Mouse (Mus musculus) embryo, embryonic 11 days (tissue): ENCODE measurements around the gene Psma3.

Experiments used
- DNase-seq: peaks from one replicate; pipeline ENCODE4 v3.0.0-alpha.2; 2015

Gene Psma3

DNA sequence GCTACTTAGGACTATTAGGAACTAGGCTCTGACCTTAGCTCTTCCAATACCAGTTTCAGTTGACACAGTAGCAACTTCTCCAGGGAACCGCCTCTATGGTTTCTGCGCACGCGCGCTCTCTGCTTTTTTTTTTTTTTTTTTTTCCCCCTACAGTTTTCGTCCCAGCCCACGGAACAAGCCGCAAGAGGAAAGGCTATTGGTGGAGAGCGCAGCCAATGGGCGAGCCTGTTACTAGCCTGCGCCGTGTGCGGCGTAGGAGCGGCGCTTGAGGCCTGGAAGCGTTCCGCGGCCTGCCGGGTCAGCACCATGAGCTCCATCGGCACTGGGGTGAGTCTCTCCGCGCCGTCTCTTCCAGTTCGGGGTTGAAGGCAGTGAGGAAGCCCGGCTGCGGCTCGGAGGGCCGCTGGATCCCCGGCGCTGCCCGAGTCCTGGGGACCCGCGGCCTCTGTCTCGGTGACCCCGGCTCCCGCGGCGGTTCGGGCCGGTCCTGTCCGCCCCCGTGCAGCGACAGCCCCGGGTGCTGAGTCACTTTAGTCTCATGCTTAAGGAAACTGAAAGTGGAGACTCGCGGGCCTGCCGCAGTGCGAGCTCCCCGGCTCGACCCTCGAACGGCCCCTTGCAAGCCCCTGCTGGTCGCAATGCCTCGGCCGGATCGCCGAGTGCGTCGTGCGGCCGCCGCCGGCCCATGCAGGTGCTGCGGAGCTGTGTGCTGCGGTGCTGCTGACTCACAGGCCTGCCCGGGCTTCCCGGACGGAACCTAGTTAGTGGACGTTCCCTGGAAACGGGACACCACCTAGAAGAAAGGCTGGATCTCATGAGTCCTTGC lies at the start of gene Psma3:
Gene Psma3 (plus strand): TSS at position 181 of the 826 bp plus-strand sequence.
- peak; percentile 95 for DNase-seq

DNA sequence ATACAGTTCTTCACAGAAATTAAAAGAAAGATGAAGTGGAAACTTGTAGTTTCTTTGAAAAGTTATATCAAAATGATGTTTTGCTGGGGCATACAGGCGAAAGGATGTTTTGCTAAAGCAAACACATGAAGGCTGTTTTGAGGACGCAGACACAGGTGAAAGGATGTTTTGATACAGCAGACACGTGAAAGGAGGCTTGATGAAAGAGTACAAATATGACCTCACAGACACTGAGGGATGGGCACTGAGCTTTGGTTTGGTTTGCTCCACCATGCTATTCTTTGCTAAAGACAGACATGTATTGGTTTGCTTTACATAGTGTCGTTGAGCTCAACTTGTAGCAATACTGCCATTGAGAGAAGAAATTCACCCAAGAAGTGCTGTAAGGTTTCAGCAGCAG lies 44.6 kb upstream of the Psma3 start:
- no peak for DNase-seq

DNA sequence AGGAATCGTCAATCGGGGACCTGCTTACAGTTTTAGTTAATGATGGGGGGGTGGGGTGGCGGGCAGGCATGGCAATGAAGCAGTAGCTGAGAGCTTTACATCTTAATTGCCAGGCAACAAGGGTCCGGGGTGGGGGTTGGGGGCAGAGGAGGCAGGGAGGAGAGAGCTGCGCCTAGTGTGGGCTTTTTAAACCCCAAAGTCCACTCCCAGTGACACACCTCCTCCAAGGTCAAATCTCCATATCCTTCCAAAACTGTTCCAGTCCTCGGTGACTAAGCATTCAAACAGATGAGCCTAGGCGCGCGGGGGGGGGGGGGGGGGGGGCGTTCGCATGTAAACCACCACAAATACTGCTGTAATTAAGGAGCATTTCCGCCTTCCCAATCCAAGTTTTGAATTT lies 37.3 kb upstream of the Psma3 start:
- no peak for DNase-seq

GRCm38 (mm10) chr12:70937571-70938384 lies 36.6 kb upstream of the Psma3 start, which contains the start of gene Actr10:
TSS of gene Actr10 (plus strand) at chr12:70937857.
- DNase-seq, result peak; percentile 95

- no peak for DNase-seq
Observed at GRCm38 (mm10) chr12:70940806-70941205, 33.6 kb upstream of the Psma3 start.

DNA sequence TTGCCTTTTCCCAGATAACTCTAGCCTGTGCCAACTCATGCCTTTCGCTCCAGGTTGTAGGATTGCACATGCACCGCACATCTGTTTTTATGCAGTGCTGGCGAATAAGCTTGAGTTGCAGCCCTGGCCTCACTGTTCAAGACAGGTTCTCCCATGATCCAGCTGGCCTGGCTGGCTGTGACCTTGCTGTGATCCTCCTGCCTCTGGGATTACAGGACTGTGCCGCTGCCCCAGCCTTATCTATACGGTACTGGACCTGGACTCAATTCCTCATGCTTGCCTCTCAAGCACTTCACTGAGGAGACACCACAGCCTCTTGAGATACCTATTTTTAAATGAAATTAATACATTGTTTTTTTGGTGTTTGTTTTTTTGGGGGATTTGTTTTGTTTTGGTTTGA lies 30.2 kb upstream of the Psma3 start:
- DNase-seq, result no peak

DNA sequence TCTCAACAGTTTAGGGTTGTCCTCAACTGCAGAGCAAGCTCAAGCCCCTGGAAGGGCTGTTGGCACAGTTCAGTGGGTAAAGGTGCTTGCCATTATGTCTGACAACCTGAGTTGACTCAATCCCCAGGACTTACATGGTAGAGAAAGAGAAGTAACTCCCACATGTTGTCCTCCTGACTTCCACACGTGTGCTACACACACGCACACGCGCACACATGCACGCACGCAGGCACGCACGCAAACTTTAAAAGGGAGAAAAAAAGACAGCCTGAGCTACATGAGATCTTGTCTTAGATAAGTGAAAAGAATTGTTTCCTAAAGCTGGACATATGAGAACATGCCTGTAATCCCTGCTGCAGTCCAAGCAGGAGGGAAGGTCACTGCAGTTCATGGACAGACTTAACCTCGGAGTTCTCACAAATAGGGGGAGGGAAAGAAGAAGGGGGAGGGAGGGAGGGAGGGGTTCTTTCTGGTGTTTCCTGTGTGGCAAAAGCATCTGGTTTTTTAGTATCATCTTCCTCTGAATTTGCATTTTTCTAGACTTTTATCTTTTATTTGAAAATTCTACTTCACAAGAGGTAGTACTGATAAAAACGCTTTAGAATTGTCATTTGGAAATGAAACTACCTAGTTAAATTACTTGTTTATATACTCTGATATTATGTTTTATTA lies 27.7 kb upstream of the Psma3 start:
- DNase-seq, result no peak

DNA sequence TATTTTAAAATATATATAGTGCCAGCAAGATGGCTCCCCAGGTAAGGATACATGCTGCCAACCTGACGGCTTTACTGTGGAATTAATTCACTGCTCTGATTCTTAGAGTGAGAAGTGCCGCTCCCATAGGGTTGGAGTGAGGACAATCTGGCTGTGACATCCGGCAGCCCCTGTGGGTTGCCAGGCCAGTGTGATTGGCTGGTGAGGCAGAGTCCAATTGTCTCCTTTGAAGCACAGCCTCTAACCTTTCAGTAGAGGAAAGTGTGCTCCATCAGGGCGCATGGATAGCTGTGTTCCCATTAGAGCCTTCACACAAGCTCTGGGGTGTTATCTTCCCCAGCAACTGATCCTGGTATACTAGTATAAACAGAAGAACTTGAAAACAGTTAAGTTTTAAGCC lies 15.8 kb upstream of the Psma3 start:
- DNase-seq, result no peak

GRCm38 (mm10) chr12:70967581-70967980 lies 6.8 kb upstream of the Psma3 start:
- no peak for DNase-seq

- DNase-seq, result peak; percentile 88
Observed at GRCm38 (mm10) chr12:70968141-70968790, 6.2 kb upstream of the Psma3 start.

- DNase-seq, result peak; percentile 86
Observed at GRCm38 (mm10) chr12:70968791-70969307, 5.6 kb upstream of the Psma3 start.

DNA sequence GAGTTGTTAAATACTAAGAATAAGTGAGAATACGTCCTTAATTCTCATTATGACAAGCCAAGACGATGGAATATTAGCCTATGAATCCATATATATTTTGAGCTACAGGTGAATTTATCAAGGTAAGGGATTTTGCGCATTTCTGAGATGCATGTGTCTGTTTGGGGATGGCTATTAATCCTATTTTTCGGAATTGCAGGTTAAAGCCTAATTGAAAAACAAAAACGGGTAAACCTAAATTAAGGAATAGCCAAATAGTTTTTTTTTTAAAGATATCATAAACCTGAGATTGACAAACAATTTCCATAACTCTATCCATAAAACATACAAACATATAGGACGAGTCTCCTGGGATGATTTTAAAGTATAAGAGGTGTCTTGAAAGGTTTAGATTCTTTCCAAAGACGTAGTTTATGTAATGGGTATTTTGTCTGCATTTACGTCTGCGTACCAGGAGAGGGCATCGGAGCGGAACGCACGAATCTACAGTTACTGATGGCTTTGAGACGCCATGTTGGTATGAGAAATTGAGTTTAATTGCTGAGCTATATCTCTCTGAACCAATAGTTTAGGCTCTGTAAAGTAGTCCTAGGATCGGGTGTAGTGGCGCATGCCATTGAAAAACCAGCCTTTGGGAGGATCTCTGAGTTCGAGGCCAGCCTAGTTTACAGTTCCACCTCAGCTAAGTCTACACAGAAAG lies 4.8 kb upstream of the Psma3 start:
- peak; percentile 82 for DNase-seq

DNA sequence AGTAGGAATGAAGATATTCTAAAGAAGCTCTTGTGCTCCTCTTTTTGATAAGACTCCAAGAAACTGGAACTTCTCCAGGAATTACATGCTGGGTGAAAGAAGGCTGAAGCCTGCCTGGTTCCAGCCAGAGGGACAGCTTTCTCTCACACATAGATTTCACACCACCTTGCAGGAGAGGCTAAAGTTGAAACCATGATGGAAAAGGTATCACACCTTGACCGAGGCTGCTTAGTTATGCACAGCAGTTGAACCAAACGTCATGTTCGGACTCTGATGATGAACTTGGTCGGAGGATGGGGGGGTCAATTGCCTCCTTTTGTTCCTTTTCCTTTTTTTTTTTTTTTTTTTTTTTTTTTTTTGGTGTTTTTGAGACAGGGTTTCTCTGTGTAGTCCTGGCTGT lies 590 bp upstream of the Psma3 start:
- no peak for DNase-seq

GRCm38 (mm10) chr12:70975406-70975805 lies 985 bp downstream of the Psma3 start:
- DNase-seq, result peak; percentile 18

DNA sequence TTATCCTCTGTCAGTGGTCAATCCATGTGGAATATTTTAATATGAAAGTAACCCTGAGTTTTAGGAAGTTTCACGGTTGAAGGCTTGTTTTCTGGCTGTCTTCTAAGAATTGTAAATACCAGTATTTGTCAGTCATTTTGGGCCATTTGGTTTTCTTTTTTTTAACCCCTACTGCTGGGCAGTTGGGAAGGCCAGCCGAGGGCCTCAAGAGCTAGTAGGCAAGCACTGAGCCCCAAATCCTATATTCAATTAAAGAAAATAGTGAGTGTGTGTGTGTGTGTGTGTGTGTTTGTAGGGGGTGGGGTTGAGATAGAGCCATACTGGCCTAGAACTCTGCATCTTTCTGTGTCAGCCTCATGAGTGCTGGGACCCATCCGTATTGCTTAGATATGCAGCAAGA lies 1.5 kb downstream of the Psma3 start:
- DNase-seq, result no peak

- DNase-seq, result no peak
Observed at GRCm38 (mm10) chr12:70978345-70978744, 3.9 kb downstream of the Psma3 start.

- DNase-seq, result no peak
Observed at GRCm38 (mm10) chr12:70984855-70985550, 10.6 kb downstream of the Psma3 start.

DNA sequence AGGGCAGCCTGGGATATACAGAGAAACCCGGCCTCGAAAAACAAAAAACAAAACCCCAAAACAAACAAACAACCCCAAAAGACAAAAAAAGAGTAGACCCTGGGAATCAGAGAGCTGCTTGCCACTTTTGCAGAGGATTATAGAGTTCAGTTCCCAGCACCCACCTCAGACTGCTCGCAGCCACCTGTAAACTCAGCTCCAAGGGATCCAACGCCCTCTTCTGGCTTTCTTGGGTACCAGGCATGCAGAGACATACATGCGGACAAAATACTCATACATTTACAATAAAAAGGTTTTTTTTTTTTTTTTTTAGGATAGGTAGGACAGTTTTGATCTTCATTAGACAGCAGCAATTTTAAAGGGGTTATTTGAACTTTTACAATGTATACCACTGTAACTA lies 22.8 kb downstream of the Psma3 start:
- no peak for DNase-seq

DNA sequence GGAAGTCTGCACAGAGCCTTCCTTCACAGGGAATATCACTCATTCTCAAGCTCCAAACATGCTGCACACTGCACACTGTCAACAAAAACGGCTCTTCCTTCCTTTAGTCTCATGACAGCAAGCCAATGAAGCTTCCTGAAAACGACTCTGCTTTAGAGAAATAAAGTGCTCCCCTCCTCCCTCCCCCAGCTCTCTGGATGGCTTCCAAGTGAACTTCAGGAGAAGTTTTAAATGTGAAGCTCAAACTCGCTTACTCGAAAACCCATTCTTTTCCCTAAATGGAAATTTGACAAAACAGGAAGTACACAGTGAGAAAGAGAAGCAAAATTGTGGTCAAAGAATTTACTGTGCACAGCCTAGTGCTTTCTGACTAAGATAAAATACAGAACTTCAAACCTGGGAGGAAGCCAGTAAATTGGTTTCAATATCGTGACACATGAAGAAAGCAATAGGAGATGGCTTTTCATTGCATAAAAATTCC lies 25.0 kb downstream of the Psma3 start:
- no peak for DNase-seq

DNA sequence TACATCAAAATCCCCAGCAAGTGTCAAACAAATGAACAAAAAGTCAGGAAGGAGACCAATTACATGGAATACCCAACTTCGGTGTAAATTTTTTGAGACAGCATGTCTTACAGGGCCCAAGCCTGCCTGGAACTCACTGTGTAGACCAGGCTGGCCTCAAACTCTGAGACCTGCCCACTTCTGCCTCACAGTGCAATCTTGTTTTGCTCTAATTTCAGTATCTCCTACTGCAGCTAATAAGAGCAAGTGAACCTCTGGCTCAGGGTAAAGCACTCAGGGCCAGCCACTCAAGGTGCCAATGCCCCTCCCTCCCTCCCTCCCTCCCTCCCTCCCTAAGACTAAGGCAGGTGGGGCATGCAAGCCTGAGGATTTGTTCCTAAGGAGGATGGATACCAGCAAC lies 25.9 kb downstream of the Psma3 start:
- DNase-seq, result no peak

- no peak for DNase-seq
Observed at GRCm38 (mm10) chr12:71001456-71001855, 27.0 kb downstream of the Psma3 start.
